Mouse (Mus musculus): ENCODE measurements around the gene Ap3b1. TPM values are rescaled to one million over a fixed set of nuclear protein-coding genes. Genes with fewer than 3 reads are reported as not detected.

Gene Ap3b1
- polyA plus RNA-seq, 1 experiment from 2014 or later = 35.1 TPM

DNA sequence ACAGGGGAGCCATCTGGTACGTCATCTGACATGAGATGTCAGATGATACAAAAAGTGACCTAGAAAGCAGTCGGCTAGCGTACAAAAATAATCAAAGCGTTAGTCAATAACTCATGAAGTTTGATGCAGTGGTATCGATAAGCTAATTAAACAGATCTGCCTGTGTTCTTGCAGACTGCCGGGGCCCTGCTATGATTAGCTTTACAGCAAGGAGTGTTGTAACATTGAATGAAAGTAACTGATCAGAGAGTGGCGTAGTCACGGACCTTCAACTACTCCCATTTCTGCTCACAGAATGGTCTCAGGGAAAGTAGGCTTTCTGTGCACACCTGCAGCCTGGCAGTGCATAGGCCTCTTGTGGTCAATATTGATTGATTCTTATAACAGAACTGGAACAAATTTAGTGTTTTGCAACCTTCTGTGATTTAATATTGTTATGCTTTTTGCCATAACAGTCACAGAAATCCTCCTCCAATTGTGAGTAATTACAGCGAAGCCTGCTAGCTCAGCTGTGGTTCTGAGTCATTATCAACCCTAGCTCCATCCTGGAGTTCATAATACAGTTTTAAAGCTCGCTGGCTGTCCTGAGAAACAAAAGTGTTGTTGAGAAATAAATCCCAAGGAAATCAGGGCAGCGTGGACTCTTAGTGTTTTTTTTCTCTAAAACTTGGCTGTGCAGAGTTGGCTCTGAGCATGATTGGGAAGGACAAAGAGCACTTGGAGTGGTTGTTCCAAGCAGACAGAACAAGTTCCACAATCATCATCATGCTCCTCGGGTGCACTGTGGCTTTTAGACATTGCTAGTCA lies 40.0 kb downstream of the Ap3b1 start:
- ATAC-seq (replicated peaks; ENCODE audit: insufficient number of reproducible peaks, low FRiP score, low TSS enrichment) = no peak
- H3K36me3 ChIP-seq (ENCODE audit: control insufficient read depth, insufficient read depth, low read length) = peaks cover 8% of the 10 kb centered on the region; the same call in 1 of the 2 replicates
- no peak overlapping the region for H3K9ac ChIP-seq (ENCODE audit: low read depth, low read length)
- no peaks in the 10 kb centered on the region for H3K9me3 ChIP-seq (replicated peaks; ENCODE audit: control insufficient read depth, low read length)
- H3K4me2 ChIP-seq = no peak overlapping the region
- no peaks in the 10 kb centered on the region for H3K4me1 ChIP-seq (ENCODE audit: control insufficient read depth, insufficient read depth, low read length)
- H3K4me3 ChIP-seq (ENCODE audit: low read depth, low read length) = no peak overlapping the region
- no peaks in the 10 kb centered on the region for H3K27me3 ChIP-seq (ENCODE audit: control insufficient read depth, insufficient read depth, low read length)
- WGBS (ENCODE audit: insufficient replicate concordance) = 89% methylated on average over 12 of the region's 12 CpGs
- H3K27ac ChIP-seq (ENCODE audit: low read depth, low read length) = no peak overlapping the region

DNA sequence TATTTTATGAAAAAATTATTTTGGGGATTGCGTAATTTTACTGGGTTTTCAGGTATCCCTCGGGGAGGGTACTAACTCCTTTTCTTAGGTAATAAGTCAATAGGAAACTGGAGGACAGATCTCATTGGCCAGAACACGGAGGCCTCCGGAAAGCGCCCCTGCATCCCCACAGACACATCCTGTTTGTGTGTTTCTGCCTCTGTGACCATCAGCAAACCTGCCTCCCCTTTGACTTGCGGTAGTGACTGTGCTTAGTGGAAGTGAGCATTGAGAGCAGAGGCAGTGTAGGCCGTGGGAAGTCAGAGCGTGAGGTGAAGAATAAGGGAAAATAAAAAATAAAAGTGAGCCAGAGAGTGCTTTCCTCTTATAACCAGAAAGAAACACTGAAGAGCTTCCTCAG lies 41.7 kb downstream of the Ap3b1 start:
- Histone ChIP-seq H3K27ac (ENCODE audit: low read depth, low read length) (no peak overlapping the region), H3K4me3 (ENCODE audit: low read depth, low read length) (no peak overlapping the region), H3K36me3 (ENCODE audit: control insufficient read depth, insufficient read depth, low read length) (peaks cover 21% of the 10 kb centered on the region), H3K4me2 (no peak overlapping the region), H3K9me3 (replicated peaks; ENCODE audit: control insufficient read depth, low read length) (no peaks in the 10 kb centered on the region), H3K9ac (ENCODE audit: low read depth, low read length) (no peak overlapping the region), H3K4me1 (ENCODE audit: control insufficient read depth, insufficient read depth, low read length) (no peaks in the 10 kb centered on the region), H3K27me3 (ENCODE audit: control insufficient read depth, insufficient read depth, low read length) (no peaks in the 10 kb centered on the region)
- WGBS (ENCODE audit: insufficient replicate concordance) = 90% methylated on average over 8 of the region's 8 CpGs
- ATAC-seq (replicated peaks; ENCODE audit: insufficient number of reproducible peaks, low FRiP score, low TSS enrichment) = no peak

DNA sequence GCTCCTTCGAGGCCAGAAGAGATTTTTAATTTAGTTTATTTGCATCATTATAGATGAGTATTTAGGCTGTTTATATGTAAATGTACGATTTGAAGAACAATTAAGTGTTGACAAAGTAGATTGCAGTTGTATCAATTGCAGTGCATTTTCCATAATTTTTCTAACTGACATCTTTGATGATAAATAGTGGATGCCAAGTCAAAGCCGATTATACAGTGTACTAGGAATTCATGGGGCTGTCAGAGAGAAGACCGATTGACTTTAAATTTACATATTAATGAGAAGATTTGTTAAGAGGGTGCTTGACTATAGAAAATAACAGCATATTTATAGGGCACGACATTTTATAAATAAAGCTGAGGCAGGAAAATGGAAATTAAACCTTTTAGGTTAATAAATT lies 64.8 kb downstream of the Ap3b1 start:
- 85% methylated on average over 5 of the region's 5 CpGs for WGBS (ENCODE audit: insufficient replicate concordance)
- H3K4me3 ChIP-seq (ENCODE audit: low read depth, low read length) = no peak overlapping the region
- H3K4me2 ChIP-seq = no peak overlapping the region
- H3K27ac ChIP-seq (ENCODE audit: low read depth, low read length) = no peak overlapping the region
- no peaks in the 10 kb centered on the region for H3K9me3 ChIP-seq (replicated peaks; ENCODE audit: control insufficient read depth, low read length)
- no peaks in the 10 kb centered on the region for H3K4me1 ChIP-seq (ENCODE audit: control insufficient read depth, insufficient read depth, low read length)
- no peak overlapping the region for H3K9ac ChIP-seq (ENCODE audit: low read depth, low read length)
- no peaks in the 10 kb centered on the region for H3K27me3 ChIP-seq (ENCODE audit: control insufficient read depth, insufficient read depth, low read length)
- no peak for ATAC-seq (replicated peaks; ENCODE audit: insufficient number of reproducible peaks, low FRiP score, low TSS enrichment)
- H3K36me3 ChIP-seq (ENCODE audit: control insufficient read depth, insufficient read depth, low read length) = no peaks in the 10 kb centered on the region

DNA sequence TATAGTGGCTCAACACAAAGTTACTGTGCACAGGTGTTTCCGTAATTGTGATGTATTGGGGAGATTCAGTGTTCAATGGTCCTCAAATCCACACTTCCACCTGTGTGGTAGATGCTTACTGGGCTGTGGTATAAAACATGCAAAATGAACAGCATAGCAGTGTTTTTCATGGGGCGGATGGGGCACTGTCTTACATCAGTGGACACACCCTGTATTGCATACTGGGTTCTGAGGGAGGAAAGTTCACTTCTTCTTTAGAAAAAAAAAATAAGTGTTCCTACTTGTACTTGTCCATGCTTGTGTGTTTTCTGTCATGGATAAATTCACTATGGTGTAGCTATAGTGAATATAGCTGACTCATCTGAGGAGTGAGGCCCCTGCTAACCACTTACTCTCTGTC lies 70.8 kb downstream of the Ap3b1 start:
- Histone ChIP-seq H3K9me3 (replicated peaks; ENCODE audit: control insufficient read depth, low read length) (no peaks in the 10 kb centered on the region), H3K4me3 (ENCODE audit: low read depth, low read length) (no peak overlapping the region), H3K9ac (ENCODE audit: low read depth, low read length) (no peak overlapping the region), H3K36me3 (ENCODE audit: control insufficient read depth, insufficient read depth, low read length) (peaks cover 3% of the 10 kb centered on the region), H3K27ac (ENCODE audit: low read depth, low read length) (no peak overlapping the region), H3K4me1 (ENCODE audit: control insufficient read depth, insufficient read depth, low read length) (no peaks in the 10 kb centered on the region), H3K27me3 (ENCODE audit: control insufficient read depth, insufficient read depth, low read length) (no peaks in the 10 kb centered on the region), H3K4me2 (no peak overlapping the region)
- ATAC-seq (replicated peaks; ENCODE audit: insufficient number of reproducible peaks, low FRiP score, low TSS enrichment) = no peak
- 90% methylated on average over 2 of the region's 2 CpGs for WGBS (ENCODE audit: insufficient replicate concordance)

DNA sequence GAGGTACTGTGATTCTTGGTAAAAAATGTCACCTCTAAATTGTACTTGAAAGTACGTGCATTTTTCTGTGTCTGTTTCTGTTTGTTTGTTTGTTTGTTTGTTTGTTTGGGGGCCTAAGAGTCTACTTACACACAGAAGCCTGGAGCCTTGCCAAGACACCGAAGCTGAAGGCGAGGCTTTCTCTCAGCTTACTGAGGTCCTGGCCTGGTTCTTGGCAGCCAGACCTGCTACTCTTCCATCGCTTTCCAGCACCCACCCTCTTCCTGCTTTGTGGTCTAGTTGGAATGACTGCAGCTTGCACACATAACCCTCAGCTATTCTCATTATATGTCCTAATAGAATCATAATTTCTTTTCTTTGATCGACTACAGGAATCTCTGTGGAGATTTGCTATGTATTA lies 80.6 kb downstream of the Ap3b1 start:
- Histone ChIP-seq H3K9ac (ENCODE audit: low read depth, low read length) (no peak overlapping the region), H3K4me3 (ENCODE audit: low read depth, low read length) (no peak overlapping the region), H3K27ac (ENCODE audit: low read depth, low read length) (no peak overlapping the region), H3K27me3 (ENCODE audit: control insufficient read depth, insufficient read depth, low read length) (no peaks in the 10 kb centered on the region), H3K9me3 (replicated peaks; ENCODE audit: control insufficient read depth, low read length) (no peaks in the 10 kb centered on the region), H3K4me2 (no peak overlapping the region), H3K4me1 (ENCODE audit: control insufficient read depth, insufficient read depth, low read length) (no peaks in the 10 kb centered on the region), H3K36me3 (ENCODE audit: control insufficient read depth, insufficient read depth, low read length) (peaks cover 5% of the 10 kb centered on the region; the same call in 1 of the 2 replicates)
- WGBS (ENCODE audit: insufficient replicate concordance) = 82% methylated on average over 5 of the region's 5 CpGs
- no peak for ATAC-seq (replicated peaks; ENCODE audit: insufficient number of reproducible peaks, low FRiP score, low TSS enrichment)

DNA sequence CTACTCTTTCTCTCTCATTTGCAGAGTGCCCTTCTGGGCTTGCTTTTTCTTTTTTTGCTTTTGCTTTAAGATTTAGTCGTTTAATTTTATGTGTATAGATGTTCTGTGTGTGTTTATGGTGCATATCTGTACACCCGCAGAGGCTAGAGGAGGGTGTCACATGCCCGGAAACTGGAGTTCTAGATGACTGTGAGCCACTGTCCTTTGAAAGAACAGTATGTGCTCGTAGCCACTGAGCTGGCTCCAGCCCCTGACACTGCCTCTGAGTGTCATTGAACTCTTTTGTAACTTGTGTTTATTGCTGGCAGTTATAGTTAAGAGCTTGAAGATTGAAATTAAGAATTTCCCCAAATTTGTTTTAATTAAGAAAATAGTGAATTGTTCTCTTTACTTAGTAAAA lies 82.4 kb downstream of the Ap3b1 start:
- 70% methylated on average over 4 of the region's 4 CpGs for WGBS (ENCODE audit: insufficient replicate concordance)
- H3K9me3 ChIP-seq (replicated peaks; ENCODE audit: control insufficient read depth, low read length) = no peaks in the 10 kb centered on the region
- no peak for ATAC-seq (replicated peaks; ENCODE audit: insufficient number of reproducible peaks, low FRiP score, low TSS enrichment)
- H3K27me3 ChIP-seq (ENCODE audit: control insufficient read depth, insufficient read depth, low read length) = no peaks in the 10 kb centered on the region
- H3K4me1 ChIP-seq (ENCODE audit: control insufficient read depth, insufficient read depth, low read length) = no peaks in the 10 kb centered on the region
- no peak overlapping the region for H3K4me3 ChIP-seq (ENCODE audit: low read depth, low read length)
- H3K27ac ChIP-seq (ENCODE audit: low read depth, low read length) = no peak overlapping the region
- no peak overlapping the region for H3K4me2 ChIP-seq
- H3K36me3 ChIP-seq (ENCODE audit: control insufficient read depth, insufficient read depth, low read length) = peaks cover 5% of the 10 kb centered on the region; the same call in 1 of the 2 replicates
- no peak overlapping the region for H3K9ac ChIP-seq (ENCODE audit: low read depth, low read length)

DNA sequence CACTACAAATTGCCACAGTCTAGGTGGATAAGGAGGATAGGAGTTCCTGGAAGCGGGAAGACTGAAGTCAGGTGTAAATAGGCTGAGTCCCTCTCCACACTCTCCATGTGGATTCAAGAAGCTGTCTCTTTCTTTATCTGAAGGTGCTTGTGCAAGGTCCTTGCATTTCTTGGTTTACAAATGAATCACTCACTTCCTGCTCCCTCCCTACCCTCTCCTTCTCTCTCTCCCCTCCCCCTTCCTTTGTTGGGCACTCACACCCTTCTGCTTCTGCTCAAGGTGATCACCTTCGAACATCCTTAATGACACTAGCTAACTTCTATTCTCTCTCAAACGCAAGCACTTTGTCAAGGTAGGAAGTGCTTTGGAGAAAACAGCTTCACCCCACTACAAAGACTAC lies 84.7 kb downstream of the Ap3b1 start:
- Histone ChIP-seq H3K4me2 (no peak overlapping the region), H3K36me3 (ENCODE audit: control insufficient read depth, insufficient read depth, low read length) (peaks cover 5% of the 10 kb centered on the region; the same call in 1 of the 2 replicates), H3K4me3 (ENCODE audit: low read depth, low read length) (no peak overlapping the region), H3K27me3 (ENCODE audit: control insufficient read depth, insufficient read depth, low read length) (no peaks in the 10 kb centered on the region), H3K9me3 (replicated peaks; ENCODE audit: control insufficient read depth, low read length) (no peaks in the 10 kb centered on the region), H3K9ac (ENCODE audit: low read depth, low read length) (no peak overlapping the region), H3K27ac (ENCODE audit: low read depth, low read length) (no peak overlapping the region), H3K4me1 (ENCODE audit: control insufficient read depth, insufficient read depth, low read length) (no peaks in the 10 kb centered on the region)
- 71% methylated on average over 3 of the region's 3 CpGs for WGBS (ENCODE audit: insufficient replicate concordance)
- no peak for ATAC-seq (replicated peaks; ENCODE audit: insufficient number of reproducible peaks, low FRiP score, low TSS enrichment)

DNA sequence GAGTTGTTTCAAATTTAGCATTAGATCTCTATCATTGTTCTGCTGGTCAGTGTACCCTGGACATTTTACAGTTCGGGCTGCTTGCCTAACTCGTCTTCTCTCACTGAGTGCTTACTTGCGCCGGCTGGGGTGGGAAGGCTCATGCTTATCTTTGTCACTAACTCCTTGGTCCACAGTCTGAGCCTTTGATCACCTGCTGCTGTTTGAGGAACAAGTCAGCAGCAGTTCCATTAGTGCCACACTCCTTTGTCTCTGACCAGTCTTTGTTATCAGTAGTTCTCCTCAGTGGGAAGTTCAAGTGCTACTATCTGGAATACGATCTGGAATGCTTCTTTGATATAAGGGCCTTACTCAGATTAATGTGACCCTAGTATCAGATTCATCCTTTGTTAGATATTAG lies 86.3 kb downstream of the Ap3b1 start:
- 47% methylated on average over 5 of the region's 5 CpGs for WGBS (ENCODE audit: insufficient replicate concordance)
- no peaks in the 10 kb centered on the region for H3K4me1 ChIP-seq (ENCODE audit: control insufficient read depth, insufficient read depth, low read length)
- H3K27me3 ChIP-seq (ENCODE audit: control insufficient read depth, insufficient read depth, low read length) = no peaks in the 10 kb centered on the region
- no peaks in the 10 kb centered on the region for H3K9me3 ChIP-seq (replicated peaks; ENCODE audit: control insufficient read depth, low read length)
- no peak overlapping the region for H3K27ac ChIP-seq (ENCODE audit: low read depth, low read length)
- no peak overlapping the region for H3K9ac ChIP-seq (ENCODE audit: low read depth, low read length)
- H3K36me3 ChIP-seq (ENCODE audit: control insufficient read depth, insufficient read depth, low read length) = peaks cover 5% of the 10 kb centered on the region; the same call in 1 of the 2 replicates
- H3K4me2 ChIP-seq = no peak overlapping the region
- H3K4me3 ChIP-seq (ENCODE audit: low read depth, low read length) = no peak overlapping the region
- no peak for ATAC-seq (replicated peaks; ENCODE audit: insufficient number of reproducible peaks, low FRiP score, low TSS enrichment)

DNA sequence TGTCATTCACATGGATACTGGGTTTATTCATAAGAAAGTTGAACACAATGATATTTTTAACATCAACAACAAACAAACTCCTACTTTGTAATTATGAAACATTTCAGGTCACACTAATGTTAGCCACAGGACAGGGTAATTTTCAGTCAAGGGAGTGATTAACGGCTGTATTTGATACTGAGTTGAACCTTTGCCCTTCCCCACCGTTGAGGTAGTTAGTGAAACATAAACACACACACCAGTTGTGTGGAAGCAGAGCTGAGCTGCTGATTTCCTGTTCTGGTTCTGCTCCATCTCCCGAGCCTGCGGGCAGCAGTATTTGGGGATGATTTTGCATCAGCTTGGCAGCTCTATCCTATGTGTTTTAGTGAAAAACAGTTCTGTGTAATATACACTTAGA lies 88.2 kb downstream of the Ap3b1 start:
- Histone ChIP-seq H3K27ac (ENCODE audit: low read depth, low read length) (no peak overlapping the region), H3K4me3 (ENCODE audit: low read depth, low read length) (no peak overlapping the region), H3K4me1 (ENCODE audit: control insufficient read depth, insufficient read depth, low read length) (no peaks in the 10 kb centered on the region), H3K9me3 (replicated peaks; ENCODE audit: control insufficient read depth, low read length) (no peaks in the 10 kb centered on the region), H3K4me2 (no peak overlapping the region), H3K9ac (ENCODE audit: low read depth, low read length) (no peak overlapping the region), H3K36me3 (ENCODE audit: control insufficient read depth, insufficient read depth, low read length) (no peaks in the 10 kb centered on the region), H3K27me3 (ENCODE audit: control insufficient read depth, insufficient read depth, low read length) (no peaks in the 10 kb centered on the region)
- ATAC-seq (replicated peaks; ENCODE audit: insufficient number of reproducible peaks, low FRiP score, low TSS enrichment) = no peak
- 55% methylated on average over 4 of the region's 4 CpGs for WGBS (ENCODE audit: insufficient replicate concordance)

Measured in heart, embryonic 11.5 days (tissue).